Mouse (Mus musculus) gastrocnemius, adult 18-20 months (tissue): Measurements from ENCODE around the gene Gpr22. TPM values are rescaled to one million over a fixed set of nuclear protein-coding genes. Genes with fewer than 3 reads are reported as not detected.

ENCODE experiments used
- DNase-seq: peaks from one replicate; pipeline ENCODE4 v3.0.0; 2021; ENCODE audit warnings: low spot score
- long read RNA-seq, 2 experiments: library from polyadenylated mRNA; stranded (forward); transcript quantifications; one replicate each; pipeline ENCODE4 v2.0.0; 2021
- total RNA-seq, 2 experiments: library from RNA; stranded (reverse); gene quantifications; 2 replicates each; pipeline ENCODE4 v1.2.3; 2021

Gene Gpr22
- total RNA-seq = not detected
- long read RNA-seq, experiment 1 = 0 reads
- long read RNA-seq, experiment 2 = 0 reads

DNA sequence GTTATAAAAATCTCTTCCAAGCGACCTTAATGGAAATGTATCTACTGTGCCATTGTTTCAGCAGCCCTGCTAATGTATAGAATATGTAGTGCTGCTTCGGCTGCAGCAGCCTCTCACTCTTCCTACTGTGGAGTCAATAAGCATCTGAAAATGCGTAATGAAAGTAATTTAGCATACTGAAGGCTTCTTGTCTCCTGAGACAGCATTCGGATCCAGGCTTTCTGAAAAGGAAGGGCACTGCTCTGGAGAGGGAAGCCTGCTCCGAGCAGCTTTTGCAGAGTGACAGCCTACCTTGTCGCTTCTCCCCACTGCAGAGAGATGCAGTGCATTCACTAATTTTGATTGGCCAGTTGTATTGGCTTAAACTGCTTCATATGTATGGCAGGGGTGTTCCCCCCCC is at the start of gene Gpr22:
Gene Gpr22, minus strand, starts transcription at position 348 of the 400 bp plus-strand sequence.
- DNase-seq = no peak

DNA sequence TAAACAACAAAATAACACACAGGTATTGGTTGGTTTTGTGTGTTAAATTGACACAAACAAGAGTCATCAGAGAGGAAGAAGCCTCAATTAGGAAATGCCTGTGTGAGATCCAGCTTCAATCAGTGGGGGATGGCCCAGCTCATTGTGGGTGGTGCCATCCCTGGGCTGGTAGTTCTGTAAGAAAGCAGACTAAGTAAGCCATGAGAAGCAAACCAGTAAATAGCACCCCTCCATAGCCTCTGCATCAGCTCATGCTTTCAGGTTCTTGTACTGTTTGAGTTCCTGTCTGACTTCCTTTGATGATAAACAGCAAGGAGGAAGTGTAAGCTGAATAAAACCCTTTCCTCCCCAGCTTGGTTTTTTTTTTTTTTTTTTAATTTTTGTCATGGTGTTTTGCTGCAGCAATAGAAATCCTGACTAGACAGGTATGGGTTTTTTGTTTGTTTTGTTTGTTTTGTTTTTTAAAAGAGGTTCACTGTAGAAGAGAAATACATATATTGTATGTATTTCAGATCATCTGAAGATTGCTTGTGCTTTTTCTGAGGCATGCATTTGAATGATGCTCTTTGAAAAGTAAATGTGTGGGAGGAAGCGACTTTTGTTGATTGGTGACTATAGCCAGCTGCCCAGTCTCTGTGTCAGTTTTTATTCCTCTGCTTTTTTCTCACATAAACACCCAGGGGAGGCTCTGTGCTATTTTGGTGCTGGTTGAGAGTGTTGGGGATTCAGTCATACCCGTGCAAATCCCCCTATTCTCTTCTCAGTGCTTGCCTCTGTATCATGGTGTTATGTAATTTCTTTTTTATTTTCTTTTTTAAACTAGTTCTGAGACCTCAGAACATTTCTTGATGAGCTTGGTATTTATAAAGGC is 42.4 kb upstream of the Gpr22 start:
- DNase-seq = no peak

DNA sequence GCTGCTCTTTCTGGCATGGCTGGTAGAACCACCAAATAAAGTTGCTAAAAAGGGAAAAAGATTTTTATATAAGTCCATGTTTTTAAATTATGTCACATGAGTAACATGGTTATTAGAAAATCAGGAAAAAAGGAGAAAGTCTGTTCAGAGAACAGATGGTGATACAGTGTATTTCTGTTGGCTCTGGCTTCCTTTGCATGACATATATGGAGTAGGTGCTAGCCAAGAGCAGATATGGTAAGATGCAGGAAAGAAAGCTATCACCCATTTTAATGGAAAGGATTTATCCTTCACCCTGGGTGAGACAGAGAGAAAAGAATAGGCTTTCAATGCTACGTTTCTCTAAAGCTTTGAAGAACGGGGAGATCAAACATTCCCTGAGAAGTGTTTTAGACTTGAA is 40.7 kb upstream of the Gpr22 start:
- DNase-seq = no peak

DNA sequence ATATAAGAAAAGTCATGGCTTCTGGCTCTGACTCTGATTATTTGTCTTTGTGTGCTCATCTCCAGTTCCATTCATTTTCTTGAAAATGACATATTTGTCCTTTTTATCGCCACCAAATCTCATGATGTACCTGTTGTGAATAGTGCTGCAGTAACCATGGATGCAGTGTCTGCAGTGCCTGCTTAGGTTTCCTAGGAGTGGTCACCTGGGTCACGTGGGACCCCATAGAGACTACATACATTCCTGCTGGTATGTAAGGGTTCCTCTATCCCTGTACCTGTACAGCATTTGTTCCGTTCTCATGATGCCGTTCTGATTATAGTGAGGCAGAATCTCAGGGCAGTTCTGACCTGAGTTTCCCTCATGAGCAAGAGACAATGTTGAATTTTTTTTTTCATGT is 36.1 kb upstream of the Gpr22 start:
- DNase-seq = no peak

DNA sequence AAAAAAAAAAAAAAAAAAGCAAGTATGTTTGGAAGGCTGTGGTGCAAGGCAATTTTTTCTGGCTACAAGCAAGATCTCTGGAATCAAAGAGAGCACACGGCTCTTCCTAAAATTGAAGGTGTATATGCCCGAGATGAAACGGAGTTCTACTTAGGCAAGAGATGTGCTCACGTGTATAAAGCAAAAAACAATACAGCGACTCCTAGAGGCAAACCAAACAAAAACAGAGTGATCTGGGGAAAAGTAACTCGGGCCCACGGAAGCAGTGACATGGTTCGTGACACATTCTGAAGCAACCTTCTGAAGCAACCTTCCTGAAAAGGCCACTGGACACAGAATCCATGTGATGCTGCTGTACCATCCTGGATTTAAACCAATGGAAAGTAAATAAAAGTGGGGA is 33.6 kb upstream of the Gpr22 start:
- no peak for DNase-seq

DNA sequence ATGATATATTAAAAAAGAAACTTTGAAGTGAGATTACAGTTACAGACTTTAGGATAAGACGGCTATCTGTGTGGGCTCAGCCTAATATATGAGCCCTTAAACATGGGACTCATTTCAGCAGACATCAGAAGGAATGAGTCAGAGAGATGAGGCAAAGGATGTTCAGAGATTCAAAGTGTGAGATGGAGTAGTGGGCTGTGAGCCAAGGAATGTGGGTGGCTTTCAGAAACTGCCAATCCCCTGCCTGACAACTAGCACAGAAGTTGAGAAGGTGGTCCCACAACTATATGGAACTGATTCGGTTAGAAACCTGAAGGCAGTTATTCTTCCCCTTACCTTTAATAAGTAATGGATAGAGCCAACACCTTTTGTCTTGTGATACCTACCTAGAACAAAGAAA is 20.9 kb upstream of the Gpr22 start:
- no peak for DNase-seq

DNA sequence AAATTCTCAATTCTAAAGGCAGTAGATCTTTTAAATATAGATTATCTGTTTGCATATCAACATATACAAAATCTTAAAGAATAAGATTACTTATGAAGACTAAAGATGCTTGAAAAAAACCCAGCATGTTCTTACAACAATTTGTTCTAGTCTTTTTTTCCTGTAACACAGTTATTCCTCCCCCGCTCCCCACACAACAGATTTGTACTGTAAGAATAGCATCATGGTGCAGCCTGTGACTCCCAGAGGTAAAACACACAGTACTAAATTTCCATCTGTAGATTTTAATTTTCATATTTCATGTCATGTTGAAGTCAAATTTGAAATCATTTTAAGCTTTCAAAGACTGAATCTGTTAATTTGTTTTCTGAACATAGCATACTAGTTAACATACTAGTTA is 16.4 kb upstream of the Gpr22 start:
- DNase-seq = no peak

DNA sequence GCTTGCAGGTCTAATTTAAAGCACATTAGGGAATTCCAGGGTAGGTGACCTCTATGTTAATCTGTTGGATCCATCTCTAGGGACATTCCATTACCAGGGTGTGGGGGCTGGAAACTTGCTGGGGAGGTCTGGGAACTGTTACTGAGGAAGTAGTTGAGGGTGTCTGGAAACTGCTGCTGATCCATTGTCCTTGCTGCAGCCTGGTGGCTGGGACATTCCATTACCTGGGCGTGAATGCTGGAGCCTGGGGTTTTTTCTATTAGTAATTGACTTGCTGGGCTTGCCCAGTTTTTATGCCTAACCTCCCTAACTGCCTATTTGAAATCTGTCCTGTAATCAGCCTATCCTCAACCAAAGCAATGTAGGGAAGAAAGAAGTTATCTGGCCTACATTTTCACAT is 13.0 kb upstream of the Gpr22 start:
- DNase-seq = no peak

DNA sequence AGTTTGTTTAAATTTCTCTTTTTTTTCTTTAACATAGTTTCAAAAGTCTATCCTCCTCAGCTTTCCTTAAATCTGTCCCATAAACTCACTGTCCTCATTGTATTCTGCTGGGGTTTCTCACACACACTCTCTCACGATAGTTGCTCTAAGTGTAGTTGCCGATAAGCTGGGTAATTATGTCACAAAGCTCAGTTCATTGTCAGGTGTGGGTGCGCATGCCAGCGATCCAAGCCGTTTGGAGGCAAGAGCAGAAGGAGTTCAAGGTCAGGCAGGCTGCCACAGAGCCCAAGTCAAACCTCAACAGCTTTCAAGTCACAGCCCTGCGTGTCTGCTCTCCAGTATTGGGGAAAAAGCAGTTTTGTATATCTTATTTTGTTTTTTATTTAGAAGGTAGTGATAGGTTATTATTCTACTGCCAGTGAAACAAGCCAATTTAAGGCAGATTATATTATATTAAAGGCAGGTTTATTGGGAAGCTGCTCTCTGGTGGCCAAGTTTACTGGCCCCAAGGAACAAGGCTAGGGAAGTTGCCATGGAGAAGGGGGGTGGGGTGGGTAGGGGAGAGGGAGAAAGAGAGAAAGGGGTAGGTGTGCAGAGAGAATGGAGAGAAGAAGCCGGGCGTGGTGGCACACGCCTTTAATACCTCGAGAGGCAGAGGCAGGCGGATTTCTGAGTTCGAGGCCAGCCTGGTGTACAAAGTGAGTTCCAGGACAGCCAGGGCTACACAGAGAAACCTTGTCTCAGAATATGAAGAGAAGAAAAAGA is 11.9 kb upstream of the Gpr22 start:
- no peak for DNase-seq

DNA sequence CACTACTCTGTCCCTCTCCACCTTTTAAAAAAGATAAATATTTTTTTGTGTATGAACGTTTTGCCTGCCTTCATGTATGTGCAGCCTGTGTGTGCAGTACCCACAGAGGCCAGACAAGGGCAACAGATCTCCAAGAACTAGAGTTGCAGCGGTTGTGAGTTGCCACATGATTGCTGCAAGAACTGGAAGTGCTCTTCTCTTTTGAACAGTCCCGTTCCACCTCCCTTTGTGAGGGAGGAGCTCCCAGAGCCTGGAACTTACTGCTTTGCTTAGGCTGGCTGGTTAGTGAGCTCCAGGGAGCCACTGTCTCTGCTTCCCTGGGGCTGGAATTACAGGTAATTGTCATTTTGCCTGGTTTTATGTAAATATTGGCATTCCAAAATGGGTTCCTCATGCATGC is 10.8 kb upstream of the Gpr22 start:
- DNase-seq = no peak

DNA sequence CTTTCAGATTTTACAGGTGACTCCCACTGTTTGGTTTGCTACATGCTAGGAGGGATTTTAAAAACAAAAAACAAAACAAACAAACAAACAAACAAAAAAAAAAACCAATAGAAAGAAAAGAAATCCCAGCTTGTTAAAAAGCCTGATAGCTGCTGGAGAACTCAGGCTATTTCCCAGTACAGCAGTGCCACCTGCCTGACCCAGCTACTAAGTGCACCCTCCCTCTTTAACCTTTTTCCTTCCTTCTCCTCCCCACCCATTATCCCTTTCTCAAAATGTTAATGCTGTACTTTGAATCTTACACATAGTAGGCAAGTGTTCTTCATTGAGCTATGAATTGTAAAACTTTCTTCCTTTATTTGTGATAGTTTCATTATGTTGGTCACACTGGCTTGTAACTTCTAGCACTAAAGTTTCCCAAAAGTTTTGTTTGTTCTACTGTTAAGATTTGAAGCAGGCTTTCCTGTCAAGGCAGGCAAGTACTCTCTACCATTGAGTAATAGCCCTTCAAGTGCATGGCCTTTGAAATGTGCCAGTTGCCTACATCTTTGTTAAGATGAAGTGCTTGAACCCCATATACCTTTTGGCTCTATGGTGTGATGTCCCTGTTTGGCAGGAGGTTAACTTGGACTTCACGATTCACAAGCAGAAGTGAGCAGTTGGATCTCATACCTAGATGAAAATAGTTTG is 6.0 kb upstream of the Gpr22 start:
- DNase-seq = peak; percentile 13

DNA sequence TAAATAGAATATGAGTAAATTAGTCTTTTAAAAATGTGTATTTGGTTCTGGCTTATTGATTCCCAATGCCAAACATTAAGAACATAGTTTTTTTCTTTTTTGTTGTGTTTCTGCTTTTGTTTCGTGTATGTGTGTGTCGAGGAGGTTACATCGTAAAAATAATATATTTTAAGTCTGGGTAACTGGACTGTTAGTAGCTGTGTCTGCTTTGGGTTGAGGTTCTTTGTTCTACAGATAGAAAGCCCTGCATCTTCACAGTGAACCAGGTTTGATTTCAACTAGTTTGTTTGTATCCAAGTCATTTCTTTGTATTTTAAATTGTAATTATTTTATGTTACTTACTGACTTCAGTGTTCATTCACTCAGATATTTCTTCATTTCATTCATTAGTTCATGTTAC is 323 bp upstream of the Gpr22 start:
- DNase-seq = no peak

DNA sequence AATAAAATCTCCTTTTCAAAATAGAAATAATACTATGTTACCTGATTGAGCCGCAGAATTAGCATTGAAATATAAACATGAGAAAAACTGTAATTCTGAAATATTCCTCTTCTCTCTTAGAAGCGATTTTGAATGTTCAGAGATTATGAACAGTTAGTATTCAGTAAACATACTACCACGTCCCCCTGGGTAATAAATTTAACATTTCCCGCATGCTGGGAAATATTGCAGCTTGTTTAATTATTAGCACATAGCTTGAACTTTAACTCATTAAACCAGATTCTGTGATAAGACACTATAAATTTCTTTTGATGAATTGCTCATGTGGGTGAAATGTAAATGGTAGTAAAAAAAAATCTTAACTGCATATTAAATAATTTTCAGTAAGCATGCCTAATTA is 1.0 kb downstream of the Gpr22 start:
- no peak for DNase-seq

DNA sequence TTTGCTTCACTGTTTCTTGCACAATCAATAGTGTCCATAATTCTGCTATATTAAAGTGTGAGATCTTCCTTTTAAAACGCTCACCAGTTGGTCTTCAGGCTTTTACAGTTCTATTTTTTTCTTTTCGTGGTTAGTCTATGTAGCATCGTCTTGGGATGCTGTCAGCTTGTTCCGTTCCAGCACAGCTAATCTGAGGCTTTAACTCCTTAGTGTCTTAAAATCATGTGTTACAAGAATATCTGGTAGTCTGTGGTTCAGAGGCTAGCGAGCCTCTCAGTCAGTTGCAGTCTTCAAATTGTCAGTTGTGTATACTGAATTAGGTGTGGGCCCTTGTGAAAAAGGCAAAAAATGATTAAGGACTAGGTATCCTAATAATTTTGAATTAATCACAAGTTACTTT is 1.5 kb downstream of the Gpr22 start:
- DNase-seq = no peak

DNA sequence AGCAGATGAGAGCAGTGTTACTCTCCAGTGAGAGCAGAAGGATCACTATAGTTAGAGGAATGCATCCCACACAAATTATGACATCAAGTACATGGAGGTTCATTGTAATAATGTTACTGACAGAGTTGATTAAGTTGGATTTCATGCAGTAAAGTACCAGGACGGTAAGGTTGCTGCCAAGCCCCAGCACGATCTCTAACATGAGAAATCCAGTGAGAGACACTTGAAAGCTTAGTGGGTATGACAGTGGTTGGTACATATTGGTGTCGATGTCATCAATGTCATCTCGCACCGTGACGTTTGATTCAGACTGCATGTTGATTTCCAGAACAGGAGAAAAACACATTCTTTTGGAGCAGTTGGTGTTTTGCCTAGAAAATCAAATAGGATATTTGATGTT is 4.1 kb downstream of the Gpr22 start:
- no peak for DNase-seq

DNA sequence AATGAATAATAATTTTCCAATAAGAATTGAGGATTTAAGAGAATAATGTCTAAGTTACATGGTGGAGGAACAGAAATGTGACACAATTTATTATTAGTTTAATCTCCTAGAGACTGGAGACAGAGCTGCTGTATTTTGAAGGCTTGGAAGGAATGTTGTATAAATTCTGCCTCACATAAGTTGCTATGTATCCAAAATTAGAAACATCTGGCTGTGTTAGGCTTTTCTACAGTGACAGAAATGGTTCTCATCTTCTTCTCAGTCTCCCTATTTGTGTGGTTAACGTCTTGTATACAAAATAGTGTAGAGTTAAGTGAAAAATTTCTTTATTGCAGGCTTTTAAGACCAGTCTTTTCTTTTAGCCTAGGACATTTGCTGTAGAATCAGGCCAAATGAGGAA is 6.2 kb downstream of the Gpr22 start:
- DNase-seq = no peak

DNA sequence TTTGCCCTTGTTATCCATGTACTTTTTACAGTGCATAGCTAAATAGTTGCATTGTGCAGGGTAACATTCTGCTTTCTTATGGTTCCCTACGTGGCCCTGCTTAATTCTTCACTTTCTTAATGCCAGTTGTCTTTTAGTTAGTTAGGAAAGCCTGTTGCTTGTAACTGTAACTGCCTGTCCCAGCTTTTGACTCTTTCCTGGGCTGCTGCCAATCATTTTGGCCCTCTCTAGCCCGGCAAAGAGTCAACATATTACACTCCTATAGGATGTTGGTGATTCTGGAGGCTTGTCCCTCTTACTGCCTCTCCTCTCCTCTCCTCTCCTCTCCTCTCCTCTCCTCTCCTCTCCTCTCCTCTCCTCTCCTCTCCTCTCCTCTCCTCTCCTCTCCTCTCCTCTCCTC is 7.6 kb downstream of the Gpr22 start:
- DNase-seq = no peak

DNA sequence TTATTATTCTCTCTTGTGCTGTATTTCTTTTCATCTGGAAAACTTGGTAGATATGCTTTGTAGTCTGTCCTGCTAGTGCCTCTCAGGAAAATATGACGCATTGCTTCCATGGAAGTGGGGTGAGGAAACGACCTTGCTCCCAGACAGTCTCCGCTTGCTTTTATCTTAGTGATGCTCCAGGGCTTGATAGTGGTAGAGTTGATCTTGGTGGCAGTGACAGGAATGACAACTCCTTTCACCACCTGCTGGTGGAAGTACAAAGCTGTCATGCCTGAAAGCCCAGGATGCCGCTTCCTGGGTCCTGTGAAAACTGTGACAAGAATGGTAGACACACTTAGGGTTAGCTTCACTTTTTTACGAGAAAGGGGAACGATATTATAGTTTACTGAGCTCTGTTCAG is 9.8 kb downstream of the Gpr22 start:
- DNase-seq = no peak

DNA sequence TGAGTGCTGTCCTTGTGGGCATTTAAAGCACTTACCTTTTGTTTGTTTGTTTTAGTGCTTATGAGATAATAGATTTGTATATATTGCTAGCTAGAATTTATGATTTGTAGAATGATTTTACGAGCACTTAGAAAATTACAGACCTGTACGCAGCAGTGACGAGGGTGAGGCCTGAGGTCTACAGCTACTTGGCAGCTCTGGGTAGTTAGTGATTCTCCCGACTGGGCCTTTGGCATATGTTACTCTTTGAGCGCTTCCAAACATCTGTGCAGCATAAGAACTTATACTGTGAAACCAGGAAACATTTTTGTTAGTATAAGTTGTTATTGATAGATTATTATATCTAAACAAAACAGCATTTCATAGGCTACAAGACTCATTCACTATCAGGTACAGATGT is 12.3 kb downstream of the Gpr22 start:
- DNase-seq = no peak

DNA sequence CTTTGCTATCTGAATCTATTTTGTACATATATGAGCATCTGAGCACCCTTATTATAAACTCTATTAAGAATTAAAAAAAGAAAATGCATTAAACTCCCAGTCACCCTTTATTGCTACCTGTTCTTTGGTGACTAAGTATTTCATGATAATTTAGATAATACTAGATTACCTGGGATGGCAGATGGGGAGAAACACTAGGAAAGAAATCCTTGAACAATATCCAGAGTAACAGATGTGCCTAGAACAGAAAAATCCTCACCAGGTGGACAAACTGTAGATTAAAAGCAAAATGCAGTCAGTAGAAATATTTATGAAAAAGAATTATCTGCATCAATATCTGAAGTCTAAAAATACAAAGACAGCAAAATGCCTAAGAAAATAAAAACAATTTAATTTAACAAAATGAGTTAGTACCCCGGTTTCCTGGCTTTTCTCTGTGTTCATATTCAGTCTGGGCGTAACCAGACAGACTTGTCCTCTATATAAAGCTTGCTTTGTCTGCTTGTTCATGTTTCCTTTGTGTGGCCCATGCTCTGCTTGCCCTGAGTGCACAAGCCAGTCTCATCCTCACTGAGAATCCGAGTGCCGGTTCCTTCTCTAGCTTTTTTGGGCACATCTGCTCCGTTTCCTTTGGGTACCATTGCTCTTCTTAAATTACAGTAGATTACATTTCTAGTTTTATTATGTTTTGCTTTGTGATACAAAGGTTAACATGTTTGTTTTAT is 13.0 kb downstream of the Gpr22 start:
- DNase-seq = no peak

DNA sequence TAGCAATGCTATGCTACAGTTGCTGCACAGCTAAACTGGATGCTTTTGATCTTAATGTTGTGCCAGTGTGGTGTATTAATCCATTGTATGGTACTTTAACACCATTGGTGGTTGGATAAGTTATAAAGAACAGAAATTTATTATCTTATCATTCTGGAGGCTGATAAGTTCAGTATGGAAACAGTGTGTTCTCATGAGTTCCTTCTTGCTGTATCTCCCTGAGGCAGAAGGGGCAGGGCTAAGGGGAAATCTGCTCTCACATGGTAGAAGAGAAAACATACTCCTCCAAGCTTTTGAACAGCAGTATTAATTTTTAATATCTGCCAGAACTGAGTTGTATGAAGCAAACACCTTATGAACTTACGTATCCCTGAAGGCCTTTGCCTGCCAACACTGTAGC is 20.5 kb downstream of the Gpr22 start:
- DNase-seq = no peak

DNA sequence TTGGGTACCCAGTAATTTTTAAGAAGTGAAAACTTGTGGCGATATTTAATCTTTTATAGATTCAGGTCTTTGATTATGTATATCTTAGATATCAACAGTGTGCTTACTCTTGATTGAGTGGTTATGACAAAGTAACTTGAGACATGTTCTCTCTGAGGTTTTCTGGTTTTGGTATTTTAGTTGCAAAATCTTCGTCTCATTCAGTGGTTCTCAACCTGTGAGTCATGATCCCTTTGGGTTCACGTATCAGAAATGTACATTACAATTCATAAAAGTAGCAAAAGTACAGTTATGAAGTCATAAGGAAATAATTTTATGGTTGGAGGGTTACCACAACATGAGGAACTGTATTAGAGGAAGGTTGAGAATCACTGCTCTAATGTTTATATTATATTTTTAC is 27.1 kb downstream of the Gpr22 start:
- no peak for DNase-seq
